Mouse (Mus musculus): ENCODE results near the gene Usp18.

- TF ChIP-seq EP300 (IDR thresholded peaks at IDR 0.05; ENCODE audit: low read depth) (no peak), CTCF (IDR thresholded peaks at IDR 0.05; ENCODE audit: low read depth) (peak; percentile 20; the same call in 1 of the 2 replicates)
Observed at GRCm38 (mm10) chr6:121319099-121319498, 73.4 kb downstream of the Usp18 start.
